Mouse (Mus musculus): ENCODE measurements around the gene Dnajb3. TPM values are rescaled to one million over a fixed set of nuclear protein-coding genes. Genes with fewer than 3 reads are reported as not detected.

Gene Dnajb3
- polyA plus RNA-seq, 2 experiments: 7.9 to 9.4 TPM

- ATAC-seq (ENCODE audit: insufficient read depth): no peak
- WGBS (ENCODE audit: insufficient replicate concordance): 47% methylated on average over 8 of the region's 8 CpGs
Observed at GRCm38 (mm10) chr1:88212341-88213045, 6.9 kb upstream of the Dnajb3 start.

GRCm38 (mm10) chr1:88211812-88212211 is 6.2 kb upstream of the Dnajb3 start, which contains the start of gene Ugt1a1:
Gene Ugt1a1, plus strand, starts transcription at chr1:88211959.
- Histone ChIP-seq H3K9ac (replicated peaks) (no peak within 1 kb of the TSS), H3K4me3 (ENCODE audit: insufficient read depth in 1 of 2, low read depth in 2 of 2, low read length in 2 of 2) (no peak within 1 kb of the TSS), H3K9me3 (ENCODE audit: control insufficient read depth, low read length) (peaks cover 22% of the 10 kb centered on the region), H3K4me1 (replicated peaks; ENCODE audit: control insufficient read depth in 2 of 2, insufficient read depth in 2 of 2, low read length in 1 of 2) (peaks cover 16 to 19% of the 10 kb centered on the region in 2 experiments), H3K27ac (no peak within 1 kb of the TSS), H3K4me2 (ENCODE audit: low read depth) (no peak within 1 kb of the TSS), H3K36me3 (replicated peaks; ENCODE audit: control insufficient read depth, insufficient read depth, low read depth) (no peaks in the 10 kb centered on the region), H3K27me3 (ENCODE audit: control insufficient read depth, insufficient read depth, low read length) (no peaks in the 10 kb centered on the region)
- 52% methylated on average over 8 of the region's 8 CpGs for WGBS (ENCODE audit: insufficient replicate concordance)
- TF ChIP-seq EP300 (IDR thresholded peaks at IDR 0.05; ENCODE audit: low read depth) (no peak), CTCF (IDR thresholded peaks at IDR 0.05; ENCODE audit: low read depth) (no peak)
- DNase-seq (ENCODE audit: low read depth in 3 of 3, low spot score in 3 of 3) (peak in 1 of 3 experiments; percentile 6), ATAC-seq (ENCODE audit: insufficient read depth) (no peak)

More at GRCm38 (mm10) chr1:88212341-88213045, 6.9 kb upstream of the Dnajb3 start:
- H3K4me2 ChIP-seq (ENCODE audit: low read depth): no peak overlapping the region
- H3K9ac ChIP-seq (replicated peaks): no peak overlapping the region
- H3K27ac ChIP-seq: no peak overlapping the region
- no peaks in the 10 kb centered on the region for H3K27me3 ChIP-seq (ENCODE audit: control insufficient read depth, insufficient read depth, low read length)
- DNase-seq (ENCODE audit: low read depth in 3 of 3, low spot score in 3 of 3): peak in 1 of 3 experiments; percentile 6
- H3K4me1 ChIP-seq (replicated peaks; ENCODE audit: control insufficient read depth in 2 of 2, insufficient read depth in 2 of 2, low read length in 1 of 2): peaks cover 10 to 12% of the 10 kb centered on the region in 2 experiments
- TF ChIP-seq CTCF (IDR thresholded peaks at IDR 0.05; ENCODE audit: low read depth): no peak
- TF ChIP-seq EP300 (IDR thresholded peaks at IDR 0.05; ENCODE audit: low read depth): no peak
- no peak overlapping the region for H3K4me3 ChIP-seq (ENCODE audit: insufficient read depth in 1 of 2, low read depth in 2 of 2, low read length in 2 of 2)
- H3K9me3 ChIP-seq (ENCODE audit: control insufficient read depth, low read length): peaks cover 26% of the 10 kb centered on the region
- no peaks in the 10 kb centered on the region for H3K36me3 ChIP-seq (replicated peaks; ENCODE audit: control insufficient read depth, insufficient read depth, low read depth)

GRCm38 (mm10) chr1:88206843-88207479 is 1.4 kb upstream of the Dnajb3 start:
- H3K27ac ChIP-seq: peak overlapping the region; percentile 98
- H3K4me1 ChIP-seq (replicated peaks; ENCODE audit: control insufficient read depth in 2 of 2, insufficient read depth in 2 of 2, low read length in 1 of 2): peaks cover 28 to 34% of the 10 kb centered on the region in 2 experiments
- H3K9me3 ChIP-seq (ENCODE audit: control insufficient read depth, low read length): peaks cover 5% of the 10 kb centered on the region
- peak overlapping the region in 1 of 2 experiments; percentile 8; a peak in 1 of 4 replicates for H3K4me3 ChIP-seq (ENCODE audit: insufficient read depth in 1 of 2, low read depth in 2 of 2, low read length in 2 of 2)
- TF ChIP-seq CTCF (IDR thresholded peaks at IDR 0.05; ENCODE audit: low read depth) (no peak), EP300 (IDR thresholded peaks at IDR 0.05; ENCODE audit: low read depth) (peak; percentile 96)
- H3K4me2 ChIP-seq (ENCODE audit: low read depth): peak overlapping the region; percentile 92
- 20% methylated on average over 2 of the region's 2 CpGs for WGBS (ENCODE audit: insufficient replicate concordance)
- ATAC-seq (ENCODE audit: insufficient read depth) (peak; percentile 86), DNase-seq (ENCODE audit: low read depth in 3 of 3, low spot score in 3 of 3) (peak; percentile 78 to 84 (median 81))
- H3K9ac ChIP-seq (replicated peaks): peak overlapping the region; percentile 61
- H3K27me3 ChIP-seq (ENCODE audit: control insufficient read depth, insufficient read depth, low read length): no peaks in the 10 kb centered on the region
- H3K36me3 ChIP-seq (replicated peaks; ENCODE audit: control insufficient read depth, insufficient read depth, low read depth): no peaks in the 10 kb centered on the region; the same call in 1 of the 2 replicates

GRCm38 (mm10) chr1:88200456-88200855 is 5.1 kb downstream of the Dnajb3 start, which contains the start of gene Ugt1a2:
Gene Ugt1a2, plus strand, starts transcription at chr1:88200601.
- no peak for ATAC-seq (ENCODE audit: insufficient read depth)
- Histone ChIP-seq H3K4me2 (ENCODE audit: low read depth) (no peak within 1 kb of the TSS), H3K27me3 (ENCODE audit: control insufficient read depth, insufficient read depth, low read length) (no peaks in the 10 kb centered on the region), H3K4me3 (ENCODE audit: insufficient read depth in 1 of 2, low read depth in 2 of 2, low read length in 2 of 2) (no peak within 1 kb of the TSS), H3K9ac (replicated peaks) (no peak within 1 kb of the TSS), H3K27ac (no peak within 1 kb of the TSS), H3K4me1 (replicated peaks; ENCODE audit: control insufficient read depth in 2 of 2, insufficient read depth in 2 of 2, low read length in 1 of 2) (peaks cover 3 to 5% of the 10 kb centered on the region in 2 experiments; a peak in 2 of 4 replicates), H3K36me3 (replicated peaks; ENCODE audit: control insufficient read depth, insufficient read depth, low read depth) (no peaks in the 10 kb centered on the region; the same call in 1 of the 2 replicates), H3K9me3 (ENCODE audit: control insufficient read depth, low read length) (no peaks in the 10 kb centered on the region)
- no peak for DNase-seq (ENCODE audit: low read depth in 3 of 3, low spot score in 3 of 3)
- 60% methylated on average over 7 of the region's 7 CpGs for WGBS (ENCODE audit: insufficient replicate concordance)
- TF ChIP-seq EP300 (IDR thresholded peaks at IDR 0.05; ENCODE audit: low read depth) (no peak), CTCF (IDR thresholded peaks at IDR 0.05; ENCODE audit: low read depth) (no peak)

GRCm38 (mm10) chr1:88199996-88200395 is 5.6 kb downstream of the Dnajb3 start:
- peaks cover 2 to 3% of the 10 kb centered on the region in 2 experiments; a peak in 2 of 4 replicates for H3K4me1 ChIP-seq (replicated peaks; ENCODE audit: control insufficient read depth in 2 of 2, insufficient read depth in 2 of 2, low read length in 1 of 2)
- H3K36me3 ChIP-seq (replicated peaks; ENCODE audit: control insufficient read depth, insufficient read depth, low read depth): no peaks in the 10 kb centered on the region; the same call in 1 of the 2 replicates
- H3K27me3 ChIP-seq (ENCODE audit: control insufficient read depth, insufficient read depth, low read length): no peaks in the 10 kb centered on the region
- H3K9me3 ChIP-seq (ENCODE audit: control insufficient read depth, low read length): no peaks in the 10 kb centered on the region
- ATAC-seq (ENCODE audit: insufficient read depth) (no peak), DNase-seq (ENCODE audit: low read depth in 3 of 3, low spot score in 3 of 3) (no peak)
- 61% methylated on average over 2 of the region's 2 CpGs for WGBS (ENCODE audit: insufficient replicate concordance)
- no peak overlapping the region for H3K27ac ChIP-seq
- no peak overlapping the region for H3K9ac ChIP-seq (replicated peaks)
- no peak overlapping the region for H3K4me3 ChIP-seq (ENCODE audit: insufficient read depth in 1 of 2, low read depth in 2 of 2, low read length in 2 of 2)
- TF ChIP-seq CTCF (IDR thresholded peaks at IDR 0.05; ENCODE audit: low read depth) (no peak), EP300 (IDR thresholded peaks at IDR 0.05; ENCODE audit: low read depth) (no peak)
- H3K4me2 ChIP-seq (ENCODE audit: low read depth): no peak overlapping the region

All from liver, embryonic 14.5 days (tissue).